Mouse (Mus musculus) stomach, embryonic 14.5 days (tissue): ENCODE results near the gene Tarsl2. TPM values are rescaled to one million over a fixed set of nuclear protein-coding genes. Genes with fewer than 3 reads are reported as not detected.

Source experiments
- ATAC-seq: fragments of 200-750 bp; cut with Nextera tagmentation; 2 replicates; pipeline ENCODE4 v1.8.0; 2017; ENCODE audit warnings: low read depth, moderate TSS enrichment; ENCODE audit not compliant: insufficient number of reproducible peaks, insufficient read depth, low FRiP score
- H3K27ac ChIP-seq: fragments of 300-500 bp; sonication (generic); 2 replicates; pipeline ENCODE4 v1.5.1; 2014; ENCODE audit warnings: mild to moderate bottlenecking, low read length, moderate library complexity, mixed read lengths
- H3K27me3 ChIP-seq: fragments of 300-500 bp; sonication (generic); 2 replicates; pipeline ENCODE4 v1.6.1; 2014; ENCODE audit warnings: low read length, control low read depth, mixed read lengths; ENCODE audit not compliant: control insufficient read depth, insufficient read depth
- H3K36me3 ChIP-seq: fragments of 300-500 bp; sonication (generic); 2 replicates; pipeline ENCODE4 v1.6.1; 2014; ENCODE audit warnings: mild to moderate bottlenecking, control low read depth, low read length, moderate library complexity, mixed read lengths; ENCODE audit not compliant: control insufficient read depth, insufficient read depth
- H3K4me1 ChIP-seq: fragments of 300-500 bp; sonication (generic); 2 replicates; pipeline ENCODE4 v1.6.1; 2014; ENCODE audit warnings: low read length, control low read depth, mixed read lengths; ENCODE audit not compliant: control insufficient read depth, insufficient read depth
- H3K4me2 ChIP-seq: fragments of 300-500 bp; sonication (generic); replicated peaks from 2 replicates; pipeline ENCODE4 v1.6.1; 2014; ENCODE audit warnings: low read depth, low read length, control low read depth
- H3K4me3 ChIP-seq: fragments of 300-500 bp; sonication (generic); 2 replicates; pipeline ENCODE4 v1.5.1; 2014; ENCODE audit warnings: low read depth, low read length, control low read depth
- H3K9ac ChIP-seq: fragments of 300-500 bp; sonication (generic); replicated peaks from 2 replicates; pipeline ENCODE4 v1.6.1; 2014; ENCODE audit warnings: low read depth, mild to moderate bottlenecking, control low read depth, low read length, moderate library complexity, mixed read lengths
- H3K9me3 ChIP-seq: fragments of 300-500 bp; sonication (generic); 2 replicates; pipeline ENCODE4 v1.6.1; 2016; ENCODE audit warnings: low read depth, low read length, control low read depth; ENCODE audit not compliant: control insufficient read depth
- WGBS: fragments of 180-500 bp; shearing (Covaris S2); extraction: QIAGEN DNeasy Blood & Tissue Kit; methylation state at CpG from one replicate; pipeline ENCODE4 v1.1.7; 2014; 5-methylcytosine and 5-hydroxymethylcytosine counted together
- polyA plus RNA-seq: library from polyadenylated mRNA; unstranded; fragments of >200 nt; fragmentation: Nextera tagmentation; extraction: Ambion mirVana; gene quantifications from 2 replicates; pipeline ENCODE4 v1.2.1, GENCODE M21; 2014

Gene Tarsl2
- polyA plus RNA-seq, 1 experiment from 2014 or later, result 9.1 TPM

GRCm38 (mm10) chr7:65623330-65623729, 21.4 kb upstream of the Tarsl2 start:
- no peaks in the 10 kb centered on the region for H3K27me3 ChIP-seq
- 81% methylated on average over 3 of the region's 3 CpGs for WGBS
- no peak overlapping the region for H3K4me3 ChIP-seq
- no peaks in the 10 kb centered on the region for H3K36me3 ChIP-seq
- no peaks in the 10 kb centered on the region for H3K9me3 ChIP-seq
- H3K4me1 ChIP-seq, result no peaks in the 10 kb centered on the region
- no peak overlapping the region for H3K27ac ChIP-seq
- H3K9ac ChIP-seq, result no peak overlapping the region
- ATAC-seq, result no peak
- no peak overlapping the region for H3K4me2 ChIP-seq

GRCm38 (mm10) chr7:65625528-65625927, 19.2 kb upstream of the Tarsl2 start:
- Histone ChIP-seq H3K4me1 (no peaks in the 10 kb centered on the region), H3K27ac (no peak overlapping the region), H3K4me2 (no peak overlapping the region), H3K36me3 (no peaks in the 10 kb centered on the region), H3K4me3 (no peak overlapping the region), H3K27me3 (no peaks in the 10 kb centered on the region), H3K9ac (no peak overlapping the region), H3K9me3 (no peaks in the 10 kb centered on the region)
- ATAC-seq, result no peak
- 52% methylated on average over 2 of the region's 2 CpGs for WGBS

GRCm38 (mm10) chr7:65629846-65630245, 14.9 kb upstream of the Tarsl2 start:
- WGBS, result 71% methylated on average over 1 of the region's 1 CpGs
- H3K9me3 ChIP-seq, result no peaks in the 10 kb centered on the region
- no peaks in the 10 kb centered on the region for H3K27me3 ChIP-seq
- H3K27ac ChIP-seq, result no peak overlapping the region
- H3K4me2 ChIP-seq, result no peak overlapping the region
- no peak overlapping the region for H3K9ac ChIP-seq
- ATAC-seq, result no peak
- H3K36me3 ChIP-seq, result no peaks in the 10 kb centered on the region
- no peak overlapping the region for H3K4me3 ChIP-seq
- H3K4me1 ChIP-seq, result no peaks in the 10 kb centered on the region

- H3K9me3 ChIP-seq, result no peaks in the 10 kb centered on the region
- no peaks in the 10 kb centered on the region for H3K27me3 ChIP-seq
- no peaks in the 10 kb centered on the region for H3K4me1 ChIP-seq
- ATAC-seq, result no peak
- H3K27ac ChIP-seq, result no peak overlapping the region
- no peak overlapping the region for H3K4me3 ChIP-seq
- H3K9ac ChIP-seq, result no peak overlapping the region
- no peaks in the 10 kb centered on the region for H3K36me3 ChIP-seq
- no peak overlapping the region for H3K4me2 ChIP-seq
- 66% methylated on average over 5 of the region's 5 CpGs for WGBS
Measured at GRCm38 (mm10) chr7:65630661-65631060, 14.0 kb upstream of the Tarsl2 start.

GRCm38 (mm10) chr7:65635831-65636230, 8.9 kb upstream of the Tarsl2 start:
- Histone ChIP-seq H3K27ac (no peak overlapping the region), H3K36me3 (no peaks in the 10 kb centered on the region), H3K4me3 (no peak overlapping the region), H3K9ac (no peak overlapping the region), H3K27me3 (no peaks in the 10 kb centered on the region), H3K4me2 (no peak overlapping the region), H3K4me1 (no peaks in the 10 kb centered on the region), H3K9me3 (no peaks in the 10 kb centered on the region)
- WGBS, result 80% methylated on average over 6 of the region's 6 CpGs
- no peak for ATAC-seq

- Histone ChIP-seq H3K9me3 (no peaks in the 10 kb centered on the region), H3K27me3 (no peaks in the 10 kb centered on the region), H3K4me2 (no peak overlapping the region), H3K4me1 (no peaks in the 10 kb centered on the region), H3K9ac (no peak overlapping the region), H3K4me3 (no peak overlapping the region), H3K27ac (no peak overlapping the region), H3K36me3 (no peaks in the 10 kb centered on the region)
- WGBS, result 62% methylated on average over 7 of the region's 7 CpGs
- ATAC-seq, result no peak
Measured at GRCm38 (mm10) chr7:65636356-65636880, 8.3 kb upstream of the Tarsl2 start.

GRCm38 (mm10) chr7:65638170-65638770, 6.4 kb upstream of the Tarsl2 start:
- ATAC-seq, result no peak
- H3K9me3 ChIP-seq, result no peaks in the 10 kb centered on the region
- WGBS, result 68% methylated on average over 7 of the region's 7 CpGs

GRCm38 (mm10) chr7:65639821-65640382, 4.8 kb upstream of the Tarsl2 start:
- no peaks in the 10 kb centered on the region for H3K36me3 ChIP-seq
- H3K4me3 ChIP-seq, result no peak overlapping the region
- H3K9me3 ChIP-seq, result no peaks in the 10 kb centered on the region
- no peak overlapping the region for H3K4me2 ChIP-seq
- H3K9ac ChIP-seq, result no peak overlapping the region
- H3K27me3 ChIP-seq, result no peaks in the 10 kb centered on the region
- 0 out of 2 replicates have a peak, but pooled peaks cover 4% of the 10 kb centered on the region for H3K4me1 ChIP-seq
- 76% methylated on average over 6 of the region's 6 CpGs for WGBS
- no peak for ATAC-seq
- no peak overlapping the region for H3K27ac ChIP-seq

More at GRCm38 (mm10) chr7:65638170-65638770, 6.4 kb upstream of the Tarsl2 start:
- Histone ChIP-seq H3K36me3 (no peaks in the 10 kb centered on the region), H3K27ac (no peak overlapping the region), H3K4me3 (no peak overlapping the region), H3K27me3 (no peaks in the 10 kb centered on the region), H3K4me1 (no peaks in the 10 kb centered on the region), H3K4me2 (no peak overlapping the region), H3K9ac (no peak overlapping the region)
